In genomic region chr13:53011426-53011825, GRCm38 (mm10) we compare ENCODE assay signal across 13 mouse cellular contexts. TPM values are rescaled to one million over a fixed set of nuclear protein-coding genes. Genes with fewer than 3 reads are reported as not detected.
A peak's percentile ranks its signal among the peaks of the same experiment; 100 is the strongest.
DNase-seq lines count a peak whose midpoint lies in the region; ATAC-seq and TF ChIP-seq lines count a peak whose summit lies in the region.
"Had no signal": no experiment of that assay in that cellular context is flagged by ENCODE, and none has a peak within 500 bp of the region (broad histone marks: within the 10 kb centered on the region; RNA-seq: fewer than 3 reads in every experiment).

No protein-coding gene starts in this region.

- H3K4me3 ChIP-seq in intestine, embryonic 15.5 days (replicated peaks): no peak overlapping the region
- H3K4me3 ChIP-seq in intestine, postnatal 0 days (ENCODE audit: low read depth, low read length): no peak overlapping the region
- no peak overlapping the region for H3K4me3 ChIP-seq in embryonic facial prominence, embryonic 12.5 days
- H3K4me3 ChIP-seq: gastrocnemius, adult 2 months had no signal

- no peak overlapping the region for H3K4me2 ChIP-seq in intestine, embryonic 15.5 days (replicated peaks)
- no peak overlapping the region for H3K4me2 ChIP-seq in intestine, postnatal 0 days (replicated peaks; ENCODE audit: low read depth)
- H3K4me2 ChIP-seq in embryonic facial prominence, embryonic 12.5 days (replicated peaks): peak overlapping the region; percentile 33

- peak; percentile 62; the same call in 1 of the 2 replicates for ATAC-seq in intestine, embryonic 15.5 days
- ATAC-seq in intestine, postnatal 0 days: no peak
- no peak for ATAC-seq in embryonic facial prominence, embryonic 12.5 days (ENCODE audit: insufficient number of reproducible peaks, insufficient read depth, low FRiP score, low TSS enrichment)

- 32% methylated on average over 12 of the region's 12 CpGs for WGBS in intestine, embryonic 15.5 days
- WGBS in intestine, postnatal 0 days: 41% methylated on average over 12 of the region's 12 CpGs
- WGBS in embryonic facial prominence, embryonic 12.5 days: 6% methylated on average over 12 of the region's 12 CpGs

- no peak for TF ChIP-seq CTCF in intestine, postnatal 0 days (IDR thresholded peaks at IDR 0.05; ENCODE audit: low read depth)

- H3K27ac ChIP-seq in intestine, embryonic 15.5 days: no peak overlapping the region
- no peak overlapping the region for H3K27ac ChIP-seq in intestine, postnatal 0 days (ENCODE audit: low read depth, low read length)
- H3K27ac ChIP-seq in embryonic facial prominence, embryonic 12.5 days: no peak overlapping the region
- H3K27ac ChIP-seq: gastrocnemius, adult 2 months; liver, embryonic 14.5 days had no signal

- H3K36me3 ChIP-seq in intestine, embryonic 15.5 days: no peaks in the 10 kb centered on the region
- no peaks in the 10 kb centered on the region for H3K36me3 ChIP-seq in intestine, postnatal 0 days (ENCODE audit: control insufficient read depth, insufficient read depth)
- H3K36me3 ChIP-seq in embryonic facial prominence, embryonic 12.5 days: no peaks in the 10 kb centered on the region

- peak; percentile 12 for DNase-seq in MN1 (ENCODE audit: low spot score)
- DNase-seq in layer of hippocampus, adult 8-10 months (ENCODE audit: low spot score in 2 of 2): peak; percentile 18 to 25
- no peak for DNase-seq in cerebellum, adult 11 months
- DNase-seq in liver: no peak
- DNase-seq in lung, postnatal 36 days: no peak
- DNase-seq: cerebellum, adult 9-11 months; gastrocnemius, adult 2 months; right cerebral cortex, postnatal 14 days; thymus, adult 2 months had no signal

- no peaks in the 10 kb centered on the region for H3K9me3 ChIP-seq in intestine, embryonic 15.5 days
- no peaks in the 10 kb centered on the region for H3K9me3 ChIP-seq in intestine, postnatal 0 days (ENCODE audit: control insufficient read depth)
- H3K9me3 ChIP-seq in embryonic facial prominence, embryonic 12.5 days: no peaks in the 10 kb centered on the region

- H3K4me1 ChIP-seq in intestine, embryonic 15.5 days (replicated peaks): peaks cover 7% of the 10 kb centered on the region; the same call in 1 of the 2 replicates
- H3K4me1 ChIP-seq in intestine, postnatal 0 days (replicated peaks; ENCODE audit: control insufficient read depth, insufficient read depth, low read length): no peaks in the 10 kb centered on the region
- peaks cover 12% of the 10 kb centered on the region for H3K4me1 ChIP-seq in embryonic facial prominence, embryonic 12.5 days

- H3K27me3 ChIP-seq in intestine, embryonic 15.5 days (replicated peaks): no peaks in the 10 kb centered on the region
- H3K27me3 ChIP-seq in intestine, postnatal 0 days (replicated peaks; ENCODE audit: control insufficient read depth, insufficient read depth, low read length): no peaks in the 10 kb centered on the region
- no peaks in the 10 kb centered on the region for H3K27me3 ChIP-seq in embryonic facial prominence, embryonic 12.5 days

- no peak overlapping the region for H3K9ac ChIP-seq in intestine, embryonic 15.5 days
- no peak overlapping the region for H3K9ac ChIP-seq in intestine, postnatal 0 days (ENCODE audit: low read depth, low read length)
- H3K9ac ChIP-seq in embryonic facial prominence, embryonic 12.5 days: no peak overlapping the region
- H3K9ac ChIP-seq: liver, embryonic 14.5 days had no signal

RNA-seq across cellular contexts. Expression of gene Nfil3, which starts 30.6 kb away (rescaled TPM):
- polyA plus RNA-seq in intestine, embryonic 15.5 days (2015; fragmentation: Nextera tagmentation; extraction: Ambion mirVana): 31.9 and 34.4 TPM in 2 replicates
- 15.6 and 15.8 TPM in 2 replicates for polyA plus RNA-seq in intestine, postnatal 0 days (2015; fragmentation: Nextera tagmentation; extraction: Ambion mirVana)
- polyA plus RNA-seq in embryonic facial prominence, embryonic 12.5 days (2016; fragmentation: Nextera tagmentation; extraction: Ambion mirVana): 30.3 and 30.8 TPM in 2 replicates
- 10 to 100 TPM in 3 of 4 experiments, 1 to 10 TPM in 1; 9.8 to 16.8 (median 15.8) TPM for total RNA-seq in layer of hippocampus, adult 8-10 months (2022)

Comparison
In these comparisons a context has a peak if more than half of its experiments do, and no peak if none do; other contexts are left out.
1. DNase-seq: peak in MN1 (single experiment) and layer of hippocampus, adult 8-10 months (2 of 2); none in cerebellum, adult 11 months (single experiment), liver (single experiment) and lung, postnatal 36 days (single experiment).